Mouse (Mus musculus) mature B cell (primary cell): ENCODE measurements around the gene 1700047I17Rik2.
"Not testable (repeated sequence)": the region's sequence is repeated elsewhere in the genome, so short reads cannot be mapped to it uniquely, and the experiment has no call there.

Source experiments
- in situ Hi-C: fragments of 300-500 bp; cut with MboI; formaldehyde crosslinking; loops from 2 replicates; pipeline ENCODE4 v1.14.3; 2019

Gene 1700047I17Rik2

DNA sequence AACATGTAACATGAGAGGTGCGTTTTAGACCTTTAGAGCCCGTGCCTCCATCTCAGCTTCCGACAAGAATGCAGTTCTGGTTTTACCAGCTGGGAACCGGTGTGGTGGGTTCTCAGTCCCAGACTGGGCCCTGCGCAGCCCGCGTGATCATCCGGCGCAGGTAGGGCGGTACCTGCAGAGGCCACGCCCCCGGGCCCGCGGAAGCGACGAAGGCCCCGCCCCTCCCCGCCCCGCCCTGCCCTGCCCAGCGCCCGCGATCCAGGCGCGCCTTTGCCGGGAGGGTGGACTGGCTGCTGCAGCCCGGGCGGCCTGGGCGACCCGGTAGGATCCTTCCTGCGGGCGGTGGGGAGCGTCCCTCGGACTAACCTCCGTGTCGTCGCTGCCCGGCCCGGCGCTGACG lies at the start of gene 1700047I17Rik2:
Gene 1700047I17Rik2 (plus strand): TSS at position 287 of the 400 bp plus-strand sequence.
- in situ Hi-C loops: not testable (repeated sequence)

GRCm38 (mm10) chr12:55154559-55155448 lies 44.6 kb upstream of the 1700047I17Rik2 start, which contains the start of gene Srp54b:
TSS of gene Srp54b (plus strand) at chr12:55155104.
- in situ Hi-C loops: not testable (repeated sequence)

DNA sequence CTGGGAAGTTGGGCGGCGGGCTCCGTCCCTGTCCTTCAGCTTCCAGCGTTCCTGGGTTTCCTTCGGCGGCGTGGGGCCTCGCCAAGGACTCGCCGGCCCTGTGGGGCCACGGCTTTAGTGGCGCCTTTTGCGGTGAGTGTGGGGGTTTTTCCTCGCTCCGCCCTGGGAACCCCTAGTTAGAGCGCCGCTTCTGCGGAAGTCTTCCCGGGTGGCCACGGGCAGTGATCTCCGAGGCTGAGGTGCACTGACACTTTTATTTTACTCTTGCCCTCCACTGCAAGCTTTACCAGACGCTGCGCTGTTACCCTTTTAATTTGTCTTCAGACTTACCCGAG lies 44.0 kb upstream of the 1700047I17Rik2 start:
- in situ Hi-C loops: not testable (repeated sequence)

DNA sequence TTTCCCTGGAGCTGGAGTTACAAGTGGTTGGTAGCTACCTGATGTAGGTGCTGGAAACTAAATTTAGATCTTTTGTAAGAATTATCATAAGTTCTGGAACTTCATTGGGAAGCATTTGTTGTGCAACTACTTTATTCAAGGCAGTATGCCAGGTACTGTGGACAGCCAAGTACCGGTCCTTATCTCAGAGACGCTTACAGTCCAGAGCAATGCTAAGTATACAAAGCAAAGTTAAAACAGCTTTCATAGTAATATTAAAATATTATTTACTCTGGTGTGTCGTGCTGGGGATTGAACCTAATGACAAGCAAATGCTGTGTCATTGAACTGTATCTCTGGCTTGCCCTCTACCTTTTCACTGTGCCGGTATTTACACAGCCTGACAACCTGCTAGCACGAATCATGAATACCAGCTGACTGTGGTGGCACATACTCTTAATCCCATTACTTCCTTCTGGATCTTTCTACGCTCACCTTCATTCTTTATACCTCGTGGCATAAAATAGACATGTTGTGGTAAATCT lies 32.3 kb upstream of the 1700047I17Rik2 start:
- in situ Hi-C loops: not testable (repeated sequence)

- in situ Hi-C loops: not testable (repeated sequence)
Observed at GRCm38 (mm10) chr12:55187686-55188085, 11.7 kb upstream of the 1700047I17Rik2 start.

DNA sequence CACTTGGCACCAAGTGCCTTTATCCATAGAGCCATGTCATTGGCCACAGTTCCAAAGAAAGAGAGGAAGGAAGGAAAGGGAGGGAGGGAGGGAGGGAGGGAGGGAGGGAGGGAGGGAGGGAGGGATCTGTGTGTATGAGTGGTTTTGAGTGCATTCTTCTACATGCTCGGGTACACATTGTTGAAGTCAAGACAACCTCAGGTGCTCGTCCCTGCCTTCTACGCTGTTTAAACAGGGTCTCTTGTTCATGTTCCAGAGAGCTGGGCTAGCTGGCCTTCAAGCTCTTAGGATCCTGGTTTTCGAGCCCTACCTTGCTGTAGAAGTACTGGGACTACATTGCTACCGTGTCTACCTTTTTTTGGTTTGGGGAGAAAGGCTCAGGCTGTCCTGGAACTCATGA lies 10.3 kb upstream of the 1700047I17Rik2 start:
- in situ Hi-C loops: not testable (repeated sequence)

DNA sequence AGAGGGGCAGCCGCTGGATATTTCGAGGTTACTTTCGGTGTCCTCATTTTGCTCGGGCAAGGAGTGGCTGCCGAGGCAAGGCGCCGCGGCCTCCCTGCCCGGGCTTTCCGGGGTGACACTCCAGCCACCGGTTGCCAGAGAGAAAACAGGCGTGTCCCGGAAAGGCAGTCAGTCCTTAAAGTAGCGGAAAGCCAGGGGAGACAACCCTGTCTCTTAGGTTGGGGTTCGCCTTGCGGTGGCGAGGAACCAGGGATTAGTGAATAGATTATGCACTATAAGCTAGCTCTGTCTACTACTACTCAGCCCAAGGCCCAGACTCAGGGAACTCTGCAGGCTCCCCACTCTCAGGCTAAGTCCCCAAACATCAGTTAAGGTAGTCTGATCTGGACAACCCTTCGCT lies 407 bp downstream of the 1700047I17Rik2 start:
- in situ Hi-C loops: not testable (repeated sequence)

- in situ Hi-C loops: not testable (repeated sequence)
Observed at GRCm38 (mm10) chr12:55212944-55213343, 13.6 kb downstream of the 1700047I17Rik2 start.

DNA sequence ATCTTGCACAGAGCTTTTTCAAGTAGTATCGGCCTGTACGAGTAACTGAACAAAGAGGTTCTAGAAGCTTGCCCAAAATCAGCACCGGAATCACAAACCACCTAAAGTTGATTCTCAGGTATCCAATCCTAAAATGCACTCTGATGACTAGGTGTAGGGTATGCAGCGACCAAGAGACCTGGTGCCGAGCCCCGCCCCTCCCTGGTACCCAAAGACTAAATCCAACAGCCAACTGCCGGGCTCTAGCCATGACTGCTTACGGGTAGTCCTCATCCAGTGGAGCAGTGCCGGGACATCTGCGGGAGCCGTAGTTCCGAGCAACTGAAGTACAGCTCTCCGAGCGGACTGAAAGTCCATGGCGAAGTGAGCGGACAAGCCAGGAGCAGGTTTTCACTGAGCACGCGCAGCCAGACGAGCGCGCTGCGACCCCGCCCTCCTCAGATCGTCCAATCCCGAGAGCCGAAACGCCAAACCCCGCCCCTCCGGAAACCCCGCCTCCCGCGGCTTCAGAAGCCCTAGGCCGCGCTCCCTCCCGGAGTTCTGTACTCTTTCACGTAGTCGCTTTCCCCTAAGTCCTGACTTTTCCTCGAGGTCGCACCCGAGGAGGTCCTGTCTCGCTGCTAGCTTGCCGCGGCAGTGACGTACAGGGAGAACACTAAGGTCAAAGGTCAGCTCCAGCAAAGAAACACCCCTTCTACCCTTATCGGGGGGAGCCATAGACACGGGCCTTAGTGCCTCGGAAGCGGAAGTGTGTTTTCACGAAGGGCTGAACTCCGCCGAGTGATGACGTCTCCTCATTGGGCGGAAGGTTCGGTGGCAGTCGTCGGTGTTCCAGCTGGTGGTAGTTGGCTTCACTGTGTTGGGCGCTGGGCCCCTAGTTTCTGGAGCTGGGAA lies 30.5 kb downstream of the 1700047I17Rik2 start, which contains the start of gene Srp54c:
Gene Srp54c (plus strand): TSS at position 543 of the 894 bp plus-strand sequence.
- in situ Hi-C loops: not testable (repeated sequence)

DNA sequence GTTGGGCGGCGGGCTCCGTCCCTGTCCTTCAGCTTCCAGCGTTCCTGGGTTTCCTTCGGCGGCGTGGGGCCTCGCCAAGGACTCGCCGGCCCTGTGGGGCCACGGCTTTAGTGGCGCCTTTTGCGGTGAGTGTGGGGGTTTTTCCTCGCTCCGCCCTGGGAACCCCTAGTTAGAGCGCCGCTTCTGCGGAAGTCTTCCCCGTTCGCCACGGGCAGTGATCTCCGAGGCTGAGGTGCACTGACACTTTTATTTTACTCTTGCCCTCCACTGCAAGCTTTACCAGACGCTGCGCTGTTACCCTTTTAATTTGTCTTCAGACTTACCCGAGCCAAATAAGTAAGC lies 31.1 kb downstream of the 1700047I17Rik2 start:
- in situ Hi-C loops: not testable (repeated sequence)

GRCm38 (mm10) chr12:55242243-55242642 lies 42.9 kb downstream of the 1700047I17Rik2 start:
- in situ Hi-C loops: not testable (repeated sequence)

DNA sequence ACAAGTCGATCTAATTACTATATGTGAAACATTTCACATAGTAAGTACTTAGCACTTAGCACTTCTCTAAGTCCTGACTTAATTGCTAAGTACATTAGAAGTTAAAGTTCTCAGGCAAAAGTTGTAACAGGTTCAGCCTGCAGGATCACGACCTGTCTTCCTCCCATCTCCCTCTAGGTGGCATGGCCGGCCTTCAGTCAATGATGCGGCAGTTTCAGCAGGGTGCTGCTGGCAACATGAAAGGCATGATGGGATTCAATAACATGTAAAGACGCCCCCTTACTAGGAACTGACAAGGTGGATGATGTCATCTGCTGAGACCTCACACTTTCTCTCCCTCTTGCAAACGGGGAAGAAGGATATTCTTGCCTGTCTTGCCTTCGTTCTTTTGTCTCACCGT lies 62.6 kb downstream of the 1700047I17Rik2 start:
- in situ Hi-C loops: not testable (repeated sequence)

- in situ Hi-C loops: not testable (repeated sequence)
Observed at GRCm38 (mm10) chr12:55263385-55263784, 64.0 kb downstream of the 1700047I17Rik2 start.
